In the genomic region with DNA sequence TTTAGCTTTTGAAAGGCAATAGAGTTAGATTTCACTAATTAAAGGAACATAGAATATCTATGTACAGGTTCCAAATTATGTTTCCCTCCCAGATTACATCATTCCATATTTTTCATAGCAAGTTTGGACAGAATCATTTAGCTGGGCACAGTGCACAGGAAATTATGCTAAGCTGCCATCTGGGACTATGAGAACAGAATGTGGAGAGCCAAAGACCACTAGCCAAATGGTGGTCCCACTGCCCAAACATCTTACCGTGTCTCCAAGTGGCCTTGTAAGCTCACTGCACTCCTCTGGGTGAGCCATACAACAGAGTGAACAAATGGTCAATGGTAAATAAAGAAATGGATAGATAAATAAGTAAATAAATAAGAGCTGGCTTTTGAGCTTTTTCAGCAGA, we compare ENCODE assay signal across 24 mouse cellular contexts.
A peak's percentile ranks its signal among the peaks of the same experiment; 100 is the strongest.
DNase-seq lines count a peak whose midpoint lies in the region; ATAC-seq and TF ChIP-seq lines count a peak whose summit lies in the region.
"Had no signal": no experiment of that assay in that cellular context is flagged by ENCODE, and none has a peak within 500 bp of the region (broad histone marks: within the 10 kb centered on the region; RNA-seq: fewer than 3 reads in every experiment).

No protein-coding gene starts in this region.

- DNase-seq in forebrain, postnatal 0 days = no peak
- no peak for DNase-seq in forebrain, embryonic 10.5 days (ENCODE audit: extremely low spot score, low spot score)
- DNase-seq in brain, adult 2 months (ENCODE audit: low read depth, low spot score) = peak; percentile 68
- peak; percentile 40 for DNase-seq in brain, embryonic 14.5 days (ENCODE audit: low read depth)
- peak; percentile 16 for DNase-seq in cerebellum, adult 9-11 months
- no peak for DNase-seq in frontal cortex, postnatal 14 days (ENCODE audit: low spot score in 2 of 2)
- DNase-seq in adipocyte (ENCODE audit: low spot score) = no peak
- DNase-seq: adrenal gland, adult 2 months; adrenal gland, postnatal 36 days; B cell, adult 2 months; embryo, embryonic 11 days; heart, postnatal 14 days; kidney, adult 8-10 months; kidney, postnatal 4 days; lung, postnatal 36 days; right cerebral cortex, postnatal 4 days; thymus, postnatal 4 days had no signal

- no peaks in the 10 kb centered on the region for H3K4me1 ChIP-seq in forebrain, postnatal 0 days (ENCODE audit: insufficient read depth)
- H3K4me1 ChIP-seq in forebrain, embryonic 10.5 days = no peaks in the 10 kb centered on the region
- H3K4me1 ChIP-seq: limb, embryonic 13.5 days; neural tube, embryonic 13.5 days had no signal

- TF ChIP-seq POLR2A in brain, embryonic 14.5 days (IDR thresholded peaks at IDR 0.05; ENCODE audit: borderline replicate concordance, extremely low read depth, insufficient read depth, insufficient read length, poor library complexity, severe bottlenecking) = no peak

- H3K36me3 ChIP-seq in forebrain, postnatal 0 days (ENCODE audit: insufficient read depth) = no peaks in the 10 kb centered on the region
- H3K36me3 ChIP-seq in forebrain, embryonic 10.5 days (replicated peaks) = no peaks in the 10 kb centered on the region
- H3K36me3 ChIP-seq: embryonic facial prominence, embryonic 12.5 days; limb, embryonic 13.5 days; neural tube, embryonic 13.5 days had no signal

- TF ChIP-seq CTCF in forebrain, postnatal 0 days (IDR thresholded peaks at IDR 0.05; ENCODE audit: low read depth) = no peak
- no peak for TF ChIP-seq CTCF in brain, embryonic 14.5 days (IDR thresholded peaks at IDR 0.05; ENCODE audit: borderline replicate concordance, extremely low read depth, insufficient read depth, insufficient read length)

- no peak overlapping the region for H3K4me3 ChIP-seq in forebrain, postnatal 0 days (ENCODE audit: low read depth, low read length)
- no peak overlapping the region for H3K4me3 ChIP-seq in forebrain, embryonic 10.5 days
- H3K4me3 ChIP-seq: embryonic facial prominence, embryonic 12.5 days; limb, embryonic 13.5 days; neural tube, embryonic 13.5 days had no signal

- no peaks in the 10 kb centered on the region for H3K27me3 ChIP-seq in forebrain, postnatal 0 days (ENCODE audit: insufficient read depth, low read length)
- no peaks in the 10 kb centered on the region for H3K27me3 ChIP-seq in forebrain, embryonic 10.5 days (ENCODE audit: poor library complexity, severe bottlenecking)
- H3K27me3 ChIP-seq: embryonic facial prominence, embryonic 12.5 days; limb, embryonic 13.5 days; neural tube, embryonic 13.5 days had no signal

- no peak overlapping the region for H3K27ac ChIP-seq in forebrain, postnatal 0 days (ENCODE audit: low read depth, low read length)
- no peak overlapping the region for H3K27ac ChIP-seq in forebrain, embryonic 10.5 days
- H3K27ac ChIP-seq: embryonic facial prominence, embryonic 12.5 days; kidney, postnatal 0 days; limb, embryonic 13.5 days; neural tube, embryonic 13.5 days had no signal

- H3K4me2 ChIP-seq in forebrain, postnatal 0 days (ENCODE audit: low read depth) = no peak overlapping the region
- H3K4me2 ChIP-seq: embryonic facial prominence, embryonic 12.5 days; limb, embryonic 13.5 days; liver, embryonic 11.5 days; midbrain, embryonic 11.5 days; neural tube, embryonic 13.5 days had no signal

- 57% methylated on average over 1 of the region's 1 CpGs for WGBS in forebrain, postnatal 0 days
- WGBS in forebrain, embryonic 10.5 days = 86% methylated on average over 1 of the region's 1 CpGs

- H3K9ac ChIP-seq in forebrain, postnatal 0 days = no peak overlapping the region
- H3K9ac ChIP-seq: embryonic facial prominence, embryonic 12.5 days; limb, embryonic 13.5 days; neural tube, embryonic 13.5 days had no signal

- H3K9me3 ChIP-seq in forebrain, postnatal 0 days (ENCODE audit: low read length) = no peaks in the 10 kb centered on the region
- H3K9me3 ChIP-seq in forebrain, embryonic 10.5 days = no peaks in the 10 kb centered on the region
- H3K9me3 ChIP-seq: embryonic facial prominence, embryonic 12.5 days; limb, embryonic 13.5 days; neural tube, embryonic 13.5 days had no signal

- peak; percentile 42; the same call in 1 of the 2 replicates for ATAC-seq in forebrain, postnatal 0 days
- ATAC-seq: intestine, embryonic 16.5 days had no signal

Comparison
In these comparisons a context has a peak if more than half of its experiments do, and no peak if none do; other contexts are left out.
1. DNase-seq: peak in brain, adult 2 months (single experiment), brain, embryonic 14.5 days (single experiment) and cerebellum, adult 9-11 months (single experiment); none in forebrain, postnatal 0 days (single experiment), forebrain, embryonic 10.5 days (single experiment), frontal cortex, postnatal 14 days (0 of 2) and adipocyte (single experiment).